Mouse (Mus musculus): ENCODE data around the gene Lrrc10b.

Lrrc10b gene

GRCm38 (mm10) chr19:10444685-10445369, 12.4 kb downstream of the Lrrc10b start:
- in situ Hi-C loops (cut with MseI, MboI), result no loop called here

GRCm38 (mm10) chr19:10437521-10437920, 19.8 kb downstream of the Lrrc10b start:
- in situ Hi-C loops (cut with MseI, MboI), result no loop called here

GRCm38 (mm10) chr19:10436726-10437125, 20.5 kb downstream of the Lrrc10b start:
- in situ Hi-C loops (cut with MseI, MboI), result no loop called here

- in situ Hi-C loops (cut with MseI, MboI), result no loop called here
These were observed 21.4 kb downstream of the Lrrc10b start for GRCm38 (mm10) chr19:10435908-10436307.

- in situ Hi-C loops (cut with MseI, MboI), result no loop called here
These were observed 22.3 kb downstream of the Lrrc10b start for GRCm38 (mm10) chr19:10434927-10435326.

- in situ Hi-C loops (cut with MseI, MboI), result no loop called here
These were observed 23.3 kb downstream of the Lrrc10b start for GRCm38 (mm10) chr19:10433879-10434540.

GRCm38 (mm10) chr19:10433225-10433624, 24.0 kb downstream of the Lrrc10b start:
- in situ Hi-C loops (cut with MseI, MboI), result no loop called here

GRCm38 (mm10) chr19:10431841-10432240, 25.4 kb downstream of the Lrrc10b start:
- in situ Hi-C loops (cut with MseI, MboI), result no loop called here

GRCm38 (mm10) chr19:10431410-10431809, 25.9 kb downstream of the Lrrc10b start:
- in situ Hi-C loops (cut with MseI, MboI), result no loop called here

- in situ Hi-C loops (cut with MseI, MboI), result no loop called here
These were observed 27.9 kb downstream of the Lrrc10b start for GRCm38 (mm10) chr19:10429371-10429770.

- in situ Hi-C loops (cut with MseI, MboI), result no loop called here
These were observed 29.8 kb downstream of the Lrrc10b start for GRCm38 (mm10) chr19:10427431-10427830.

- in situ Hi-C loops (cut with MseI, MboI), result no loop called here
These were observed 30.5 kb downstream of the Lrrc10b start for GRCm38 (mm10) chr19:10426793-10427192.

- in situ Hi-C loops (cut with MseI, MboI), result no loop called here
These were observed 31.0 kb downstream of the Lrrc10b start for GRCm38 (mm10) chr19:10426312-10426711.

- in situ Hi-C loops (cut with MseI, MboI), result no loop called here
These were observed 31.6 kb downstream of the Lrrc10b start for GRCm38 (mm10) chr19:10425484-10426270.

GRCm38 (mm10) chr19:10424751-10425150, 32.5 kb downstream of the Lrrc10b start:
- in situ Hi-C loops (cut with MseI, MboI), result no loop called here

GRCm38 (mm10) chr19:10421986-10422976, 35.0 kb downstream of the Lrrc10b start:
- in situ Hi-C loops (cut with MseI, MboI), result no loop called here

GRCm38 (mm10) chr19:10417436-10417835, 39.8 kb downstream of the Lrrc10b start:
- in situ Hi-C loops (cut with MseI, MboI), result no loop called here

GRCm38 (mm10) chr19:10416889-10417288, 40.4 kb downstream of the Lrrc10b start:
- in situ Hi-C loops (cut with MseI, MboI), result no loop called here

- in situ Hi-C loops (cut with MseI, MboI), result no loop called here
These were observed 41.8 kb downstream of the Lrrc10b start for GRCm38 (mm10) chr19:10415508-10415907.

GRCm38 (mm10) chr19:10413701-10414242, 43.5 kb downstream of the Lrrc10b start:
- in situ Hi-C loops (cut with MseI, MboI), result no loop called here
